Mouse (Mus musculus): ENCODE data around the gene Gpr142.

GRCm38 (mm10) chr11:114843818-114844463 is 45.2 kb downstream of the Gpr142 start:
- TF ChIP-seq CTCF (conservative IDR thresholded peaks at IDR 0.05; ENCODE audit: low read length) (no peak), POU5F1 (IDR thresholded peaks at IDR 0.05; ENCODE audit: borderline replicate concordance, low read length) (no peak), NANOG (IDR thresholded peaks at IDR 0.05; ENCODE audit: borderline replicate concordance, low read length) (no peak)

Data from E14TG2a.4 (cell line).